Mouse (Mus musculus): Measurements from ENCODE around the gene Vmn1r184. TPM values are rescaled to one million over a fixed set of nuclear protein-coding genes. Genes with fewer than 3 reads are reported as not detected.

Vmn1r184 gene
- 0.51 TPM for polyA plus RNA-seq (2017; shearing (Covaris generic))

DNA sequence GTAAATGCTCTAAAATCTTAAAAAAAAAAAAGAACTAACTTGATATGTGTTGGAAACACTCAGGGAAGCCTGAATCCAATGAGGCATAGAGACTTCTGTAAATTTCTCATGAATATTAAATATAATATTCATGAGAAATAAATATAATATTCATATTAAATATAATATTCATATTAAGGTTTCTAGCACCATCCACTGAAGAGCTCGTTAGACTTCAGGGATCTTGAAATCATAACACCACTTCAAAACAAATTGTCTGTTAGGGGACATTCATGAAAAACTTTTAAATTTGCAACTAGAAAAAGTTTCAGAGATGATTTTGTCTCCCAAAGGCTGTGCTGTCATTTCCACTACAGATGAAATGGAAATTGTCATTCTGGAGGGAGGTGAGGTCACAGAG lies at the start of gene Vmn1r184:
TSS of gene Vmn1r184 (plus strand) at position 301 of the 400 bp plus-strand sequence.

DNA sequence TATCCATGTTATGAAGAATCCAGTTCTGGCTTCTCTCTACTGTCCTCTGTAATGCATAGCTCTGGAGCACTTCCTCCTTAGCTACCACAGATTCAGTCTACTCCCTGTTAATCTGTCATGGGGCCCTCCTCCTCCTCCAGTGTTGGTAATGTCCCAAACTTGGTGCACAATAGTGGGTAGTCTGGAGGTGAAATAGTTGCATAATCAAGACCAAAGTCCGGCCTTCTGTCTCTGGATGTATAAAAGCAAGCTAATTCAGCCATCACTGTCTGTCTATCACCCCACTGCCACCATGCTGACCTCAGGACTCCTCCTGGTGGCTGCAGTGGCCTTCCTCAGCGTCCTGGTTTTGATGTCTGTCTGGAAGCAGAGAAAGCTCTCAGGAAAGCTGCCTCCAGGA lies 46.8 kb downstream of the Vmn1r184 start, which contains the start of gene Cyp2a4:
TSS of gene Cyp2a4 (plus strand) at position 244 of the 400 bp plus-strand sequence.

Other genes starting within 250 kb of the Vmn1r184 start
- not detected for gene Cyp2b13, start 198.8 kb upstream of the Vmn1r184 start, polyA plus RNA-seq (2017; shearing (Covaris generic))
- gene Cyp2b9, start 86.9 kb upstream of the Vmn1r184 start, polyA plus RNA-seq (2017; shearing (Covaris generic)): not detected
- not detected for gene Cyp2a4, start 46.8 kb downstream of the Vmn1r184 start, polyA plus RNA-seq (2017; shearing (Covaris generic))
- gene Nlrp9c, start 143.4 kb downstream of the Vmn1r184 start, polyA plus RNA-seq (2017; shearing (Covaris generic)): 0.13 TPM
- gene Nlrp4a, start 174.8 kb downstream of the Vmn1r184 start, polyA plus RNA-seq (2017; shearing (Covaris generic)): not detected

Data from effector memory CD4-positive, alpha-beta T cell, adult 7 months (primary cell).